ENCODE assay signal across 14 mouse cellular contexts in genomic region chr7:34342040-34342793, GRCm38 (mm10). TPM values are rescaled to one million over a fixed set of nuclear protein-coding genes. Genes with fewer than 3 reads are reported as not detected.
DNase-seq lines count a peak whose midpoint lies in the region; ATAC-seq lines count a peak whose summit lies in the region.
"Had no signal": no experiment of that assay in that cellular context is flagged by ENCODE, and none has a peak within 500 bp of the region (broad histone marks: within the 10 kb centered on the region; RNA-seq: fewer than 3 reads in every experiment).

No protein-coding gene starts in this region.

- H3K4me2 ChIP-seq in kidney, embryonic 16.5 days (replicated peaks; ENCODE audit: low read depth, low read length): no peak overlapping the region
- H3K4me2 ChIP-seq: embryonic facial prominence, embryonic 15.5 days had no signal

- peaks cover 45% of the 10 kb centered on the region for H3K36me3 ChIP-seq in kidney, embryonic 16.5 days (ENCODE audit: insufficient read depth, low read length)

- no peaks in the 10 kb centered on the region for H3K9me3 ChIP-seq in kidney, embryonic 16.5 days (ENCODE audit: low read length)
- H3K9me3 ChIP-seq: embryonic facial prominence, embryonic 15.5 days; hindbrain, embryonic 10.5 days had no signal

- H3K27me3 ChIP-seq in kidney, embryonic 16.5 days (ENCODE audit: insufficient read depth, low read length): no peaks in the 10 kb centered on the region
- H3K27me3 ChIP-seq: embryonic facial prominence, embryonic 15.5 days had no signal

- H3K4me1 ChIP-seq in kidney, embryonic 16.5 days (ENCODE audit: insufficient read depth, low read length): no peaks in the 10 kb centered on the region
- H3K4me1 ChIP-seq: hindbrain, embryonic 10.5 days had no signal

- H3K4me3 ChIP-seq in kidney, embryonic 16.5 days (ENCODE audit: low read length): no peak overlapping the region
- H3K4me3 ChIP-seq: embryonic facial prominence, embryonic 15.5 days; hindbrain, embryonic 10.5 days had no signal

- 76% methylated on average over 10 of the region's 10 CpGs for WGBS in kidney, embryonic 16.5 days

- no peak for ATAC-seq in kidney, embryonic 16.5 days (ENCODE audit: low FRiP score, low TSS enrichment)
- ATAC-seq: activated CD4-positive, CD25-positive, alpha-beta regulatory T cell, adult 4 months had no signal

- no peak overlapping the region for H3K9ac ChIP-seq in kidney, embryonic 16.5 days (replicated peaks; ENCODE audit: low read length)
- H3K9ac ChIP-seq: embryonic facial prominence, embryonic 15.5 days had no signal

- peak; percentile 15 for DNase-seq in kidney, adult 9 months
- peak; percentile 59 for DNase-seq in 3134 (ENCODE audit: extremely low read depth, insufficient read length, low spot score)
- DNase-seq in NIH3T3 (ENCODE audit: low read depth): peak; percentile 92
- peak; percentile 23 for DNase-seq in fat pad, adult 2 months (ENCODE audit: extremely low read depth, low read depth, low spot score)
- no peak for DNase-seq in cerebellum, adult 11 months
- no peak for DNase-seq in embryo, embryonic 9.5 days (ENCODE audit: extremely low spot score)
- DNase-seq in spleen, postnatal 10 days (ENCODE audit: low spot score in 2 of 2): no peak
- DNase-seq: cerebellum, adult 8-10 months; gastrocnemius, postnatal 36 days; lung, postnatal 36 days had no signal

- no peak overlapping the region for H3K27ac ChIP-seq in kidney, embryonic 16.5 days (ENCODE audit: low read length)
- H3K27ac ChIP-seq: embryonic facial prominence, embryonic 15.5 days; hindbrain, embryonic 10.5 days had no signal

RNA-seq across cellular contexts. Expression of gene 4931406P16Rik, which starts 28.9 kb away (rescaled TPM):
- polyA plus RNA-seq in kidney, embryonic 16.5 days (2015; fragmentation: Nextera tagmentation; extraction: Ambion mirVana): 32.3 and 44.1 TPM in 2 replicates

RNA-seq across cellular contexts. Expression of gene Lsm14a, which starts 50.9 kb away (rescaled TPM):
- 90.6 and 92.1 TPM in 2 replicates for polyA plus RNA-seq in kidney, embryonic 16.5 days (2015; fragmentation: Nextera tagmentation; extraction: Ambion mirVana)

Comparison
In these comparisons a context has a peak if more than half of its experiments do, and no peak if none do; other contexts are left out.
1. DNase-seq: peak in kidney, adult 9 months (single experiment), 3134 (single experiment), NIH3T3 (single experiment) and fat pad, adult 2 months (single experiment); none in cerebellum, adult 11 months (single experiment), embryo, embryonic 9.5 days (single experiment) and spleen, postnatal 10 days (0 of 2).